In the genomic region with DNA sequence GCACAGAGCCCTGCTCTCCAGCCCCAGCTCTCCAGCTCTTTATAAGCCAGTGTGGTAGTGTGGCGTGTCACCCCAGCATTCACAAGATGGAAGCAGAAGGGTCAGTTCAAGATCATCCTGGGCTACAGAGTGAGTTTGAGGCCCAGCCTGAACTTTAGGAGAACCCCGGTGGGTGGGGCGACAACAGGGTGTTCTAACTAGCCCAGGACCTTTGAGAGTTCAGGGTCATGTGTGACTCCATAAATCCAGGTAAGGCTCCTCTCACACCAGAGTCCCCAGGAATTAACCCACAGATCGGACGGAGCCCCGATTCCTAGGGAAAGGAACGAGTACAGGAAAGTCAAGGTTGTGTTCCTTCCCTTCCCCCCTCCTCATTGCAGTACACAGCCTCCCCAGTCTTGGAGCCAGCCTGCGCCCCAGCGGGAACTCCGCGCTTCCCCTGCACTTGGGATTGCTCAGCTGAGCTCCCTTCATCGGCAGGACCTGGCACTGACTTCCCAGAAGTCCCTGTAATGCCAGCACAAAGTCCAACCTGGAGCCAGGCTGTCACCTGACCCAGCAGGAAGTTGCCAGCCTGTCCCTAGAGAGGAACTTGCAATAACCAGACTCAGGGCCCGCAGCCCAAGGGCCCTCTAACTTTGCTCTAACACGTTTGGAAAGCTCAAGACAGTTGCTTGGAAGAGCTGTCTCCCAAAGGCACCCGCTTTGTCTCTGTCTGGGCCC, we compare ENCODE assay signal across 8 mouse cellular contexts. TPM values are rescaled to one million over a fixed set of nuclear protein-coding genes. Genes with fewer than 3 reads are reported as not detected.
DNase-seq lines count a peak whose midpoint lies in the region; ATAC-seq and TF ChIP-seq lines count a peak whose summit lies in the region.

No protein-coding gene starts in this region.

- WGBS in heart, embryonic 15.5 days = 34% methylated on average over 15 of the region's 15 CpGs
- WGBS in midbrain, embryonic 10.5 days = 9% methylated on average over 15 of the region's 15 CpGs

- peak; percentile 77 for DNase-seq in adrenal gland, postnatal 14 days
- peak; percentile 65 to 83 for DNase-seq in kidney, postnatal 4 days
- DNase-seq in midbrain, embryonic 10.5 days (ENCODE audit: low spot score) = no peak
- no peak for DNase-seq in spleen, postnatal 14 days (ENCODE audit: low spot score in 2 of 2)
- no peak for DNase-seq in thymus, adult 18-20 months
- DNase-seq in frontal cortex, adult 2 months (ENCODE audit: extremely low spot score in 1 of 2, low spot score in 1 of 2) = no peak

- peak overlapping the region; percentile 8; the same call in 1 of the 2 replicates for H3K9ac ChIP-seq in heart, embryonic 15.5 days

- ATAC-seq in heart, embryonic 15.5 days (replicated peaks; ENCODE audit: insufficient number of reproducible peaks, insufficient read depth, low FRiP score, low read depth) = peak; percentile 12; the same call in 1 of the 2 replicates

- peak overlapping the region; percentile 54 for H3K4me3 ChIP-seq in E14TG2a.4 (replicated peaks; ENCODE audit: low read length)
- peak overlapping the region; percentile 8; the same call in 1 of the 2 replicates for H3K4me3 ChIP-seq in heart, embryonic 15.5 days
- H3K4me3 ChIP-seq in midbrain, embryonic 10.5 days = peak overlapping the region; percentile 37

- H3K36me3 ChIP-seq in E14TG2a.4 (ENCODE audit: insufficient read depth, low read length) = no peaks in the 10 kb centered on the region
- H3K36me3 ChIP-seq in heart, embryonic 15.5 days = no peaks in the 10 kb centered on the region
- H3K36me3 ChIP-seq in midbrain, embryonic 10.5 days = no peaks in the 10 kb centered on the region

- H3K4me2 ChIP-seq in heart, embryonic 15.5 days = peak overlapping the region; percentile 47

- no peak overlapping the region for H3K27ac ChIP-seq in heart, embryonic 15.5 days
- H3K27ac ChIP-seq in midbrain, embryonic 10.5 days (replicated peaks) = peak overlapping the region; percentile 82

- no peaks in the 10 kb centered on the region for H3K9me3 ChIP-seq in E14TG2a.4 (ENCODE audit: low read length)
- H3K9me3 ChIP-seq in heart, embryonic 15.5 days (replicated peaks) = no peaks in the 10 kb centered on the region
- H3K9me3 ChIP-seq in midbrain, embryonic 10.5 days (replicated peaks) = no peaks in the 10 kb centered on the region

- peaks cover 68% of the 10 kb centered on the region for H3K27me3 ChIP-seq in E14TG2a.4 (ENCODE audit: insufficient read depth, low read length)
- peaks cover 66% of the 10 kb centered on the region for H3K27me3 ChIP-seq in heart, embryonic 15.5 days
- peaks cover 67% of the 10 kb centered on the region for H3K27me3 ChIP-seq in midbrain, embryonic 10.5 days (ENCODE audit: low read depth, poor library complexity, severe bottlenecking)

- no peak for TF ChIP-seq CTCF in E14TG2a.4 (conservative IDR thresholded peaks at IDR 0.05; ENCODE audit: low read length)

- H3K4me1 ChIP-seq in E14TG2a.4 (replicated peaks; ENCODE audit: low read depth, low read length) = peaks cover 64% of the 10 kb centered on the region
- peaks cover 26% of the 10 kb centered on the region for H3K4me1 ChIP-seq in heart, embryonic 15.5 days (replicated peaks)
- peaks cover 66% of the 10 kb centered on the region for H3K4me1 ChIP-seq in midbrain, embryonic 10.5 days

RNA-seq across cellular contexts. Expression of a gene that starts 10.3 kb away (rescaled TPM):
- 14.5 and 16.5 TPM in 2 replicates for total RNA-seq in adrenal gland, postnatal 14 days (2021)
- polyA plus RNA-seq in heart, embryonic 15.5 days (2015; fragmentation: Nextera tagmentation; extraction: Ambion mirVana) = 1.4 and 3.1 TPM in 2 replicates
- 2.7 and 3.7 TPM in 2 replicates for polyA plus RNA-seq in midbrain, embryonic 10.5 days (2016; fragmentation: Nextera tagmentation; extraction: Ambion mirVana)
- polyA plus RNA-seq in frontal cortex, adult 2 months (2012; rRNA removed) = 7.5 and 9.2 TPM in 2 replicates

RNA-seq across cellular contexts. Expression of a gene that starts 36.5 kb away (rescaled TPM):
- 1.7 and 2.5 TPM in 2 replicates for total RNA-seq in adrenal gland, postnatal 14 days (2021)
- 2.1 and 2.3 TPM in 2 replicates for polyA plus RNA-seq in heart, embryonic 15.5 days (2015; fragmentation: Nextera tagmentation; extraction: Ambion mirVana)
- 0.30 and 0.47 TPM in 2 replicates for polyA plus RNA-seq in midbrain, embryonic 10.5 days (2016; fragmentation: Nextera tagmentation; extraction: Ambion mirVana)
- polyA plus RNA-seq in frontal cortex, adult 2 months (2012; rRNA removed) = 1.3 TPM in 2 replicates

Comparison
In these comparisons a context has a peak if more than half of its experiments do, and no peak if none do; other contexts are left out.
1. DNase-seq: peak in adrenal gland, postnatal 14 days (single experiment) and kidney, postnatal 4 days (2 of 2); none in midbrain, embryonic 10.5 days (single experiment), spleen, postnatal 14 days (0 of 2), thymus, adult 18-20 months (0 of 2) and frontal cortex, adult 2 months (0 of 2).
2. Peak in every context shown above with its lines, with median percentiles within 50 percentile points of each other: H3K4me3 ChIP-seq.